Mouse (Mus musculus) CH12.LX (cell line): ENCODE data around the gene Slc38a3. TPM values are rescaled to one million over a fixed set of nuclear protein-coding genes. Genes with fewer than 3 reads are reported as not detected.

ENCODE experiments used
- DNase-seq: peaks from one replicate; pipeline ENCODE4 v3.0.0-alpha.2; 2013; ENCODE audit errors: extremely low read depth
- H3K27ac ChIP-seq: 2 replicates; pipeline ENCODE4 v1.5.1; 2012; ENCODE audit warnings: low read depth, mild to moderate bottlenecking, control low read depth, moderate library complexity; ENCODE audit not compliant: insufficient read depth
- H3K27me3 ChIP-seq: replicated peaks from 2 replicates; pipeline ENCODE3; 2012; ENCODE audit warnings: inconsistent platforms
- H3K36me3 ChIP-seq, 2 experiments: replicated peaks in 1 of 2; 2 replicates each; pipeline versions ENCODE3 to v1.6.1; 2012; ENCODE audit warnings: inconsistent platforms in 1 of 2, low read length in 1 of 2, mild to moderate bottlenecking in 1 of 2, mixed read lengths in 1 of 2, moderate library complexity in 1 of 2; ENCODE audit not compliant: control insufficient read depth in 1 of 2, insufficient read depth in 1 of 2
- H3K4me1 ChIP-seq, 2 experiments: 2 replicates each; pipeline ENCODE4 v1.6.1; 2012; ENCODE audit warnings: inconsistent platforms in 1 of 2, moderate library complexity in 1 of 2; ENCODE audit not compliant: insufficient read depth in 2 of 2, control insufficient read depth in 1 of 2
- H3K4me2 ChIP-seq: 2 replicates; pipeline ENCODE4 v1.6.1; 2012; ENCODE audit warnings: low read depth, mild to moderate bottlenecking, control low read depth; ENCODE audit not compliant: poor library complexity, insufficient read depth, severe bottlenecking
- H3K4me3 ChIP-seq, 3 experiments: fragments of 150-350 bp in 1 of 3; sonication (generic) in 1 of 3; replicated peaks in 1 of 3; 2 replicates each; pipeline versions ENCODE3 to v1.5.1; 2011 to 2012; ENCODE audit warnings: low read depth in 2 of 3, low read length in 2 of 3, mild to moderate bottlenecking in 2 of 3, moderate library complexity in 2 of 3, control low read depth in 1 of 3, improper control_type of control experiment in 1 of 3, inconsistent platforms in 1 of 3, mixed read lengths in 1 of 3; ENCODE audit not compliant: poor library complexity in 1 of 3
- H3K79me2 ChIP-seq: replicated peaks from 2 replicates; pipeline ENCODE4 v1.6.1; 2012; ENCODE audit warnings: mild to moderate bottlenecking, moderate library complexity; ENCODE audit not compliant: control insufficient read depth, poor library complexity, insufficient read depth, severe bottlenecking; ENCODE audit errors: extremely low read depth
- H3K9ac ChIP-seq: 2 replicates; pipeline ENCODE4 v1.6.1; 2012; ENCODE audit warnings: low read depth, mild to moderate bottlenecking, control low read depth, moderate library complexity; ENCODE audit not compliant: insufficient read depth
- H3K9me3 ChIP-seq: replicated peaks from 2 replicates; pipeline ENCODE3; 2012; ENCODE audit warnings: low read length, inconsistent platforms, mixed read lengths
- CHD1 ChIP-seq: IDR thresholded peaks from 2 replicates; pipeline ENCODE4 v1.6.1; 2012; ENCODE audit warnings: low read depth, low read length, improper control_type of control experiment, inconsistent platforms
- CHD2 ChIP-seq: IDR thresholded peaks from 2 replicates; pipeline ENCODE4 v1.6.1; 2011; ENCODE audit warnings: low read length, improper control_type of control experiment
- CTCF ChIP-seq, 2 experiments: IDR thresholded peaks in 1 of 2; conservative IDR thresholded peaks in 1 of 2; 2 replicates each; pipeline ENCODE4 v1.5.1; 2011 to 2012; ENCODE audit warnings: low read depth in 2 of 2, low read length in 2 of 2, improper control_type of control experiment in 1 of 2, inconsistent platforms in 1 of 2, mild to moderate bottlenecking in 1 of 2, moderate library complexity in 1 of 2
- EP300 ChIP-seq: IDR thresholded peaks from 2 replicates; pipeline ENCODE4 v1.6.1; 2011; ENCODE audit warnings: low read length, improper control_type of control experiment
- ETS1 ChIP-seq: conservative IDR thresholded peaks from 2 replicates; pipeline ENCODE4 v1.6.1; 2012; ENCODE audit warnings: low read depth, mild to moderate bottlenecking, inconsistent platforms, low read length, improper control_type of control experiment, moderate library complexity
- IRF4 ChIP-seq: IDR thresholded peaks from 2 replicates; pipeline ENCODE4 v1.6.1; 2014; ENCODE audit warnings: low read depth, mild to moderate bottlenecking, inconsistent platforms, low read length, improper control_type of control experiment
- JUND ChIP-seq: conservative IDR thresholded peaks from 2 replicates; pipeline ENCODE4 v1.6.1; 2011; ENCODE audit warnings: low read depth, low read length, improper control_type of control experiment
- KAT2A ChIP-seq: IDR thresholded peaks from 2 replicates; pipeline ENCODE4 v1.6.1; 2012; ENCODE audit warnings: low read length, improper control_type of control experiment, inconsistent platforms; ENCODE audit not compliant: insufficient replicate concordance
- MAFK ChIP-seq: IDR thresholded peaks from 2 replicates; pipeline ENCODE4 v1.6.1; 2011; ENCODE audit warnings: low read length, improper control_type of control experiment; ENCODE audit not compliant: insufficient replicate concordance
- MEF2A ChIP-seq: IDR thresholded peaks from 2 replicates; pipeline ENCODE4 v1.6.1; 2014; ENCODE audit warnings: low read depth, mild to moderate bottlenecking, inconsistent platforms, low read length, improper control_type of control experiment, borderline replicate concordance
- NELFE ChIP-seq: IDR thresholded peaks from 2 replicates; pipeline ENCODE4 v1.6.1; 2011; ENCODE audit warnings: low read depth, low read length, improper control_type of control experiment
- PAX5 ChIP-seq: IDR thresholded peaks from 2 replicates; pipeline ENCODE4 v1.6.1; 2012; ENCODE audit warnings: low read length, inconsistent platforms, mixed read lengths
- POLR2A ChIP-seq: IDR thresholded peaks from 2 replicates; pipeline ENCODE4 v1.6.1; 2011; ENCODE audit warnings: low read depth, mild to moderate bottlenecking, improper control_type of control experiment, low read length
- POLR2AphosphoS2 ChIP-seq: IDR thresholded peaks from 2 replicates; pipeline ENCODE4 v1.6.1; 2011; ENCODE audit warnings: low read depth, low read length, improper control_type of control experiment
- RAD21 ChIP-seq: IDR thresholded peaks from 2 replicates; pipeline ENCODE4 v1.6.1; 2011; ENCODE audit warnings: low read depth, mild to moderate bottlenecking, low read length, improper control_type of control experiment, moderate library complexity
- SIN3A ChIP-seq: IDR thresholded peaks from 2 replicates; pipeline ENCODE4 v1.6.1; 2012; ENCODE audit warnings: low read length, improper control_type of control experiment, inconsistent platforms
- SMC3 ChIP-seq: IDR thresholded peaks from 2 replicates; pipeline ENCODE4 v1.6.1; 2011; ENCODE audit warnings: low read depth, low read length, improper control_type of control experiment
- TBP ChIP-seq: conservative IDR thresholded peaks from 2 replicates; pipeline ENCODE4 v1.6.1; 2011; ENCODE audit warnings: low read depth, low read length, improper control_type of control experiment
- TCF12 ChIP-seq: IDR thresholded peaks from 2 replicates; pipeline ENCODE4 v1.6.1; 2014; ENCODE audit warnings: low read depth, mild to moderate bottlenecking, inconsistent platforms, low read length, improper control_type of control experiment
- UBTF ChIP-seq: IDR thresholded peaks from 2 replicates; pipeline ENCODE4 v1.6.1; 2012; ENCODE audit warnings: low read depth, mild to moderate bottlenecking, inconsistent platforms, low read length, improper control_type of control experiment, moderate library complexity
- ZC3H11A ChIP-seq: IDR thresholded peaks from 2 replicates; pipeline ENCODE4 v1.6.1; 2012; ENCODE audit warnings: low read depth, mild to moderate bottlenecking, inconsistent platforms, low read length, improper control_type of control experiment
- ZKSCAN1 ChIP-seq: IDR thresholded peaks from 2 replicates; pipeline ENCODE4 v1.6.1; 2012; ENCODE audit warnings: low read depth, inconsistent platforms, low read length, improper control_type of control experiment, borderline replicate concordance
- ZMIZ1 ChIP-seq: IDR thresholded peaks from 2 replicates; pipeline ENCODE4 v1.6.1; 2012; ENCODE audit warnings: low read depth, mild to moderate bottlenecking, inconsistent platforms, low read length, improper control_type of control experiment
- ZNF384 ChIP-seq: IDR thresholded peaks from 2 replicates; pipeline ENCODE4 v1.6.1; 2012; ENCODE audit warnings: low read depth, low read length, improper control_type of control experiment, inconsistent platforms
- dilution Hi-C: fragments of 300-500 bp; cut with MboI; formaldehyde crosslinking; loops from 2 replicates; pipeline ENCODE4 v1.14.3; 2020; ENCODE audit warnings: low sequenced_read_pairs; ENCODE audit not compliant: extremely low pct_unique_long_range_greater_than_20kb, extremely low pct_ligation_motif_present
- in situ Hi-C: fragments of 300-500 bp; cut with MboI; formaldehyde crosslinking; loops from 3 replicates; pipeline ENCODE4 v1.14.3; 2019; ENCODE audit warnings: low sequenced_read_pairs, low pct_ligation_motif_present, low pct_unique_long_range_greater_than_20kb, mixed read lengths
- polyA plus RNA-seq: library from polyadenylated mRNA; unstranded; fragments of >175 nt; gene quantifications from 2 replicates; pipeline ENCODE4 v1.2.1, GENCODE M21; 2012; ENCODE audit warnings: low read depth; ENCODE audit not compliant: insufficient read length
- total RNA-seq, 2 experiments: library from RNA; depleted of rRNA; stranded (reverse); fragments of 300-350 nt in 1 of 2; fragments of >200 nt in 1 of 2; gene quantifications; 2 replicates each; pipeline ENCODE4 v1.2.3; 2012 to 2014

Slc38a3 gene
- total and polyA plus RNA-seq, 3 experiments = 0.04 TPM; not detected in 2

DNA sequence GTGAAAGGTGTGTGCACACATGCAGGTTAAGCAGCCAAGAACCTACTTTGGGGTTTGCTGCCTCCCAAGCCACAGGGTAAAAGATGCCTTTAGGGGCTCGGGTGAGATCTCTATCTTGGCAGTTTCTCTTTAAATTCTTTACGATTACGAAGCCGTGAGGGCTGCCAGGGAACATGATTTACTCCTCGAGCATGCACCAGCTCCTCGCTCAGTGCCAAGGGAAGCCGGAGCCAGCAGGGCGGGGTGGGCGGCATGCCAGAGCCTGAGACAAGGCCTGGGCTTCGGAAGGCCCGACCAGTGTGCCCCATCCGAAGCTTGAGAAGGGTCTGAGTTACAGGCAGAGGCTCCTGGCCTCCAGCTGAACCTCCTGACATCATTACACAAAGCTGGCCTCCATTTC lies 32.3 kb upstream of the Slc38a3 start:
- Histone ChIP-seq H3K79me2 (no peaks in the 10 kb centered on the region), H3K4me3 (no peak overlapping the region), H3K4me1 (peaks cover 0 to 9% of the 10 kb centered on the region in 2 experiments; a peak in 2 of 4 replicates), H3K9me3 (no peaks in the 10 kb centered on the region), H3K27me3 (peaks cover 88% of the 10 kb centered on the region), H3K27ac (no peak overlapping the region), H3K36me3 (no peaks in the 10 kb centered on the region), H3K4me2 (no peak overlapping the region), H3K9ac (no peak overlapping the region)
- dilution Hi-C loops = no loop called here
- TF ChIP-seq KAT2A (no peak), ETS1 (no peak), SMC3 (no peak), ZMIZ1 (no peak), PAX5 (no peak), JUND (no peak), ZC3H11A (no peak), EP300 (no peak), SIN3A (no peak), RAD21 (no peak), POLR2A (no peak), CHD2 (no peak)
- DNase-seq = no peak
- in situ Hi-C loops = no loop called here

GRCm38 (mm10) chr9:107700114-107700571 lies 30.8 kb upstream of the Slc38a3 start:
- Histone ChIP-seq H3K79me2 (no peaks in the 10 kb centered on the region), H3K27ac (no peak overlapping the region), H3K27me3 (peaks cover 77% of the 10 kb centered on the region), H3K9ac (no peak overlapping the region), H3K36me3 (no peaks in the 10 kb centered on the region), H3K4me1 (peaks cover 3 to 23% of the 10 kb centered on the region in 2 experiments), H3K9me3 (no peaks in the 10 kb centered on the region), H3K4me2 (no peak overlapping the region), H3K4me3 (no peak overlapping the region)
- dilution Hi-C loops = no loop called here
- in situ Hi-C loops = no loop called here
- TF ChIP-seq POLR2A = no peak
- no peak for TF ChIP-seq MAFK
- TF ChIP-seq PAX5 = no peak
- TF ChIP-seq KAT2A = no peak
- TF ChIP-seq IRF4 = no peak
- TF ChIP-seq UBTF = no peak
- no peak for TF ChIP-seq MEF2A
- TF ChIP-seq CHD2 = no peak
- TF ChIP-seq ZMIZ1 = no peak
- no peak for TF ChIP-seq NELFE
- TF ChIP-seq CHD1 = no peak
- TF ChIP-seq TCF12 = no peak
- no peak for TF ChIP-seq TBP
- no peak for TF ChIP-seq ZNF384
- no peak for TF ChIP-seq SMC3
- no peak for TF ChIP-seq CTCF (conservative IDR thresholded peaks at IDR 0.05 in 1 of 2, IDR thresholded peaks at IDR 0.05 in 1 of 2; ENCODE audit: low read depth in 2 of 2, low read length in 2 of 2)
- TF ChIP-seq ZKSCAN1 = no peak
- TF ChIP-seq ETS1 = no peak
- TF ChIP-seq POLR2AphosphoS2 = no peak
- DNase-seq = no peak
